8 mouse cellular contexts compared by ENCODE assay signal in genomic region chr3:89308089-89308488, GRCm38 (mm10). TPM values are rescaled to one million over a fixed set of nuclear protein-coding genes. Genes with fewer than 3 reads are reported as not detected.
DNase-seq lines count a peak whose midpoint lies in the region; ATAC-seq and TF ChIP-seq lines count a peak whose summit lies in the region.

No protein-coding gene starts in this region.

- ATAC-seq in CD4-positive, CD25-positive, alpha-beta regulatory T cell, adult 4 months: peak; percentile 71
- ATAC-seq in activated CD4-positive, CD25-positive, alpha-beta regulatory T cell, adult 4 months: peak; percentile 68

- H3K4me3 ChIP-seq in kidney, adult 2 months (ENCODE audit: insufficient read depth, low read depth, low read length): no peak overlapping the region
- H3K4me3 ChIP-seq in lung, adult 2 months (replicated peaks; ENCODE audit: extremely low read depth, low read depth, low read length): no peak overlapping the region
- H3K4me3 ChIP-seq in olfactory bulb, adult 2 months (ENCODE audit: insufficient read depth, low read depth, low read length): no peak overlapping the region

- no peak for TF ChIP-seq POLR2A in kidney, adult 2 months (IDR thresholded peaks at IDR 0.05; ENCODE audit: low read depth, low read length)
- TF ChIP-seq POLR2A in lung, adult 2 months (IDR thresholded peaks at IDR 0.05; ENCODE audit: borderline replicate concordance, extremely low read depth, low read depth, low read length): no peak
- TF ChIP-seq POLR2A in olfactory bulb, adult 2 months (IDR thresholded peaks at IDR 0.05; ENCODE audit: insufficient read depth, low read depth, low read length): no peak

- peak; percentile 93 for TF ChIP-seq CTCF in kidney, adult 2 months (conservative IDR thresholded peaks at IDR 0.05; ENCODE audit: insufficient read depth, insufficient read length, low read depth, low read length)
- TF ChIP-seq CTCF in lung, adult 2 months (IDR thresholded peaks at IDR 0.05; ENCODE audit: insufficient read depth, low read length): peak; percentile 91
- peak; percentile 72 for TF ChIP-seq CTCF in olfactory bulb, adult 2 months (IDR thresholded peaks at IDR 0.05; ENCODE audit: insufficient read depth, low read depth, low read length)

- no peaks in the 10 kb centered on the region for H3K36me3 ChIP-seq in kidney, adult 2 months (ENCODE audit: control insufficient read depth, insufficient read depth, low read length)

- H3K27ac ChIP-seq in kidney, adult 2 months (ENCODE audit: insufficient read depth, low read depth, low read length): no peak overlapping the region
- H3K27ac ChIP-seq in olfactory bulb, adult 2 months (ENCODE audit: insufficient read depth, low read depth, low read length): no peak overlapping the region

- DNase-seq in embryo, embryonic 10 days (ENCODE audit: low spot score): peak; percentile 89
- peak; percentile 73 for DNase-seq in heart, adult 8-10 months (ENCODE audit: low spot score)
- peak; percentile 86 for DNase-seq in kidney, adult 2 months
- DNase-seq in lung, adult 2 months: peak; percentile 60
- peak; percentile 72 for DNase-seq in thymus, postnatal 4 days

- peaks cover 12% of the 10 kb centered on the region for H3K4me1 ChIP-seq in kidney, adult 2 months (ENCODE audit: control insufficient read depth, insufficient read depth, low read length)
- H3K4me1 ChIP-seq in lung, adult 2 months (ENCODE audit: control insufficient read depth, insufficient read depth, low read length): 0 out of 2 replicates have a peak, but pooled peaks cover 2% of the 10 kb centered on the region
- peaks cover 10% of the 10 kb centered on the region for H3K4me1 ChIP-seq in olfactory bulb, adult 2 months (ENCODE audit: control insufficient read depth, insufficient read depth, low read length)

- WGBS in kidney, adult 2 months: 2% methylated on average over 9 of the region's 9 CpGs
- 5% methylated on average over 9 of the region's 9 CpGs for WGBS in lung, adult 2 months
- 4% methylated on average over 9 of the region's 9 CpGs for WGBS in olfactory bulb, adult 2 months

- H3K27me3 ChIP-seq in kidney, adult 2 months (replicated peaks; ENCODE audit: control insufficient read depth, insufficient read depth, low read length): no peaks in the 10 kb centered on the region

RNA-seq across cellular contexts. Expression of gene Efna3, which starts 14.7 kb away (rescaled TPM):
- polyA plus RNA-seq in CD4-positive, CD25-positive, alpha-beta regulatory T cell, adult 4 months (2017; shearing (Covaris generic)): not detected
- not detected for polyA plus RNA-seq in activated CD4-positive, CD25-positive, alpha-beta regulatory T cell, adult 4 months (2017; shearing (Covaris generic))
- total RNA-seq in heart, adult 8-10 months (2022): under 1 TPM in 1 of 4 experiments, not detected in 3; 0.11 TPM
- 2.4 and 4.2 TPM in 2 replicates for polyA plus RNA-seq in kidney, adult 2 months (2012; rRNA removed)
- 4.1 and 20.3 TPM in 2 replicates for polyA plus RNA-seq in lung, adult 2 months (2012; rRNA removed)
- not detected in 2 replicates for polyA plus RNA-seq in olfactory bulb, adult 2 months (2012; ENCODE audit: insufficient read depth, insufficient read length, low replicate concordance, missing spikeins)

RNA-seq across cellular contexts. Expression of gene Efna1, which starts 27.1 kb away (rescaled TPM):
- polyA plus RNA-seq in CD4-positive, CD25-positive, alpha-beta regulatory T cell, adult 4 months (2017; shearing (Covaris generic)): not detected
- polyA plus RNA-seq in activated CD4-positive, CD25-positive, alpha-beta regulatory T cell, adult 4 months (2017; shearing (Covaris generic)): not detected
- total RNA-seq in heart, adult 8-10 months (2022): 10 to 100 TPM; 28.2 to 36.1 (median 32.6) TPM
- polyA plus RNA-seq in kidney, adult 2 months (2012; rRNA removed): 54.1 and 59.2 TPM in 2 replicates
- polyA plus RNA-seq in lung, adult 2 months (2012; rRNA removed): 132 and 134 TPM in 2 replicates
- polyA plus RNA-seq in olfactory bulb, adult 2 months (2012; ENCODE audit: insufficient read depth, insufficient read length, low replicate concordance, missing spikeins): not detected in 2 replicates

RNA-seq across cellular contexts. Expression of gene Efna4, which starts 29.7 kb away (rescaled TPM):
- not detected for polyA plus RNA-seq in CD4-positive, CD25-positive, alpha-beta regulatory T cell, adult 4 months (2017; shearing (Covaris generic))
- under 1 TPM; 0.28 to 0.50 TPM for polyA plus RNA-seq in activated CD4-positive, CD25-positive, alpha-beta regulatory T cell, adult 4 months (2017; shearing (Covaris generic))
- total RNA-seq in heart, adult 8-10 months (2022): under 1 TPM in 3 of 4 experiments, not detected in 1; 0.19 to 0.34 (median 0.27) TPM
- polyA plus RNA-seq in kidney, adult 2 months (2012; rRNA removed): 8.2 and 10.4 TPM in 2 replicates
- 7.3 and 9.3 TPM in 2 replicates for polyA plus RNA-seq in lung, adult 2 months (2012; rRNA removed)
- polyA plus RNA-seq in olfactory bulb, adult 2 months (2012; ENCODE audit: insufficient read depth, insufficient read length, low replicate concordance, missing spikeins): not detected in 2 replicates

RNA-seq across cellular contexts. Expression of gene Slc50a1, which starts 37.7 kb away (rescaled TPM):
- polyA plus RNA-seq in CD4-positive, CD25-positive, alpha-beta regulatory T cell, adult 4 months (2017; shearing (Covaris generic)): 100 to 1,000 TPM; 248 to 324 TPM
- polyA plus RNA-seq in activated CD4-positive, CD25-positive, alpha-beta regulatory T cell, adult 4 months (2017; shearing (Covaris generic)): 100 to 1,000 TPM; 195 to 254 TPM
- total RNA-seq in heart, adult 8-10 months (2022): 10 to 100 TPM; 16.6 to 27.0 (median 21.0) TPM
- 109 and 110 TPM in 2 replicates for polyA plus RNA-seq in kidney, adult 2 months (2012; rRNA removed)
- 228 and 297 TPM in 2 replicates for polyA plus RNA-seq in lung, adult 2 months (2012; rRNA removed)
- not detected in 2 replicates for polyA plus RNA-seq in olfactory bulb, adult 2 months (2012; ENCODE audit: insufficient read depth, insufficient read length, low replicate concordance, missing spikeins)

RNA-seq across cellular contexts. Expression of gene Adam15, which starts 41.7 kb away (rescaled TPM):
- polyA plus RNA-seq in CD4-positive, CD25-positive, alpha-beta regulatory T cell, adult 4 months (2017; shearing (Covaris generic)): 10 to 100 TPM in 1 of 2 experiments, 1 to 10 TPM in 1; 8.5 to 13.3 TPM
- polyA plus RNA-seq in activated CD4-positive, CD25-positive, alpha-beta regulatory T cell, adult 4 months (2017; shearing (Covaris generic)): 10 to 100 TPM in 1 of 2 experiments, 1 to 10 TPM in 1; 7.7 to 12.7 TPM
- total RNA-seq in heart, adult 8-10 months (2022): 10 to 100 TPM; 43.3 to 52.5 (median 48.6) TPM
- 95.1 and 111 TPM in 2 replicates for polyA plus RNA-seq in kidney, adult 2 months (2012; rRNA removed)
- polyA plus RNA-seq in lung, adult 2 months (2012; rRNA removed): 190 and 225 TPM in 2 replicates
- not detected in 2 replicates for polyA plus RNA-seq in olfactory bulb, adult 2 months (2012; ENCODE audit: insufficient read depth, insufficient read length, low replicate concordance, missing spikeins)

Comparison
In these comparisons a context has a peak if more than half of its experiments do, and no peak if none do; other contexts are left out.
1. RNA of gene Efna1, which starts 27.1 kb away (polyA plus RNA-seq): 132 to 134 TPM in lung, adult 2 months and 54.1 to 59.2 TPM in kidney, adult 2 months; not detected in CD4-positive, CD25-positive, alpha-beta regulatory T cell, adult 4 months, not detected in activated CD4-positive, CD25-positive, alpha-beta regulatory T cell, adult 4 months and not detected in olfactory bulb, adult 2 months; every median in the first group is over 10 times any median in the second.
2. Peak in every context shown above with its lines, with median percentiles within 50 percentile points of each other: DNase-seq and CTCF ChIP-seq.